Mouse (Mus musculus) kidney, postnatal 0 days (tissue): ENCODE measurements at regions not wholly inside any gene's neighbourhood (a gene's known extent, or its start where the extent isn't known, plus 50 kb on each side); places are given as distances from the start of the nearest gene placed in this dataset.
"Not testable (repeated sequence)": the region's sequence is repeated elsewhere in the genome, so short reads cannot be mapped to it uniquely, and the experiment has no call there.

Source experiments
- ATAC-seq: fragments of 200-750 bp; cut with Nextera tagmentation; replicated peaks from 2 replicates; pipeline ENCODE4 v1.8.0; 2017; ENCODE audit warnings: low read depth, moderate number of reproducible peaks, moderate TSS enrichment, moderate library complexity; ENCODE audit not compliant: low FRiP score
- DNase-seq: peaks from one replicate; pipeline ENCODE4 v3.0.0-alpha.2; 2016; ENCODE audit warnings: low spot score
- H3K27ac ChIP-seq: fragments of 300-500 bp; sonication (generic); 2 replicates; pipeline ENCODE4 v1.5.1; 2014; ENCODE audit warnings: mild to moderate bottlenecking
- H3K27me3 ChIP-seq: fragments of 300-500 bp; sonication (generic); 2 replicates; pipeline ENCODE4 v1.6.1; 2014; ENCODE audit warnings: low read length, mixed read lengths; ENCODE audit not compliant: insufficient read depth
- H3K36me3 ChIP-seq: fragments of 300-500 bp; sonication (generic); 2 replicates; pipeline ENCODE4 v1.6.1; 2014; ENCODE audit warnings: low read length, mixed read lengths; ENCODE audit not compliant: insufficient read depth
- H3K4me1 ChIP-seq: fragments of 300-500 bp; sonication (generic); replicated peaks from 2 replicates; pipeline ENCODE4 v1.6.1; 2014; ENCODE audit warnings: antibody characterized with exemption, low read length, mixed read lengths; ENCODE audit not compliant: insufficient read depth
- H3K4me2 ChIP-seq: fragments of 300-500 bp; sonication (generic); 2 replicates; pipeline ENCODE4 v1.6.1; 2014; ENCODE audit warnings: mild to moderate bottlenecking, low read length, moderate library complexity, mixed read lengths
- H3K4me3 ChIP-seq: fragments of 300-500 bp; sonication (generic); replicated peaks from 2 replicates; pipeline ENCODE4 v1.5.1; 2014; ENCODE audit warnings: low read depth, low read length
- H3K9ac ChIP-seq: fragments of 300-500 bp; sonication (generic); 2 replicates; pipeline ENCODE4 v1.6.1; 2014; ENCODE audit warnings: low read depth, low read length
- H3K9me3 ChIP-seq: fragments of 300-500 bp; sonication (generic); replicated peaks from 2 replicates; pipeline ENCODE4 v1.6.1; 2016; ENCODE audit warnings: low read length, inconsistent platforms, mixed read lengths
- CTCF ChIP-seq: IDR thresholded peaks from 2 replicates; pipeline ENCODE4 v1.5.1; 2016; ENCODE audit warnings: antibody characterized with exemption, low read depth, mild to moderate bottlenecking, moderate library complexity
- WGBS: fragments of 180-500 bp; shearing (Covaris S2); extraction: QIAGEN DNeasy Blood & Tissue Kit; methylation state at CpG from one replicate; pipeline ENCODE4 v1.1.7; 2014; 5-methylcytosine and 5-hydroxymethylcytosine counted together

DNA sequence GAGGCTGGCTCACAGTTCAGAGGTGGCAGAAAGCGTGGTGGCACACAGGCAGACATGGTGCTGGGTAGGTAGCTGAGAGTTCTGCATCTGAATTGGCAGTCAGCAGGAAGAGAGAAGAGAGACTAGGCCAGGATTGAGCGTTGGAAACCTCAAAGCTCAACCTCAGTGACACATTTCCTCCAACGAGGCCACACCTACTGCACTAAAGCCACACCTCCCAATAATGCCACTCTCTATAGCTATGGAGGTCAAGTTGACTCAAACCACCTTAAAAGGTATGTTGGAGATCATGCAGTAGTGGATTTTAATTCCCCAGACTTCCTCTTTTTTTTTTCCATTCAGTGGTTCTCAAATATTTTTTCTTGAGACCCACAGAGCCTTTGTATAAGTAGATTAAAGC lies 57.1 kb downstream of the Ccdc54 start:
- H3K36me3 ChIP-seq, result no peaks in the 10 kb centered on the region
- H3K4me2 ChIP-seq, result no peak overlapping the region
- no peak for TF ChIP-seq CTCF
- no peak overlapping the region for H3K9ac ChIP-seq
- no peak overlapping the region for H3K27ac ChIP-seq
- DNase-seq (no peak), ATAC-seq (no peak)
- WGBS, result 61% methylated on average over 3 of the region's 3 CpGs
- no peaks in the 10 kb centered on the region for H3K9me3 ChIP-seq
- no peak overlapping the region for H3K4me3 ChIP-seq
- 0 out of 2 replicates have a peak, but pooled peaks cover 4% of the 10 kb centered on the region for H3K4me1 ChIP-seq
- no peaks in the 10 kb centered on the region for H3K27me3 ChIP-seq

GRCm38 (mm10) chr16:50529511-50530416 lies 61.2 kb downstream of the Ccdc54 start:
- ATAC-seq, result peak; percentile 68
- DNase-seq, result peak; percentile 95
- Histone ChIP-seq H3K9me3 (no peaks in the 10 kb centered on the region), H3K4me2 (peak overlapping the region; percentile 99), H3K9ac (peak overlapping the region; percentile 81), H3K27me3 (no peaks in the 10 kb centered on the region), H3K27ac (peak overlapping the region; percentile 92), H3K4me1 (0 out of 2 replicates have a peak, but pooled peaks cover 4% of the 10 kb centered on the region), H3K36me3 (no peaks in the 10 kb centered on the region), H3K4me3 (peak overlapping the region; percentile 82)
- TF ChIP-seq CTCF, result peak; percentile 91
- WGBS, result under 1% methylated on average over 46 of the region's 46 CpGs

GRCm38 (mm10) chr16:50528677-50529510 lies 62.1 kb downstream of the Ccdc54 start:
- peak overlapping the region; percentile 92 for H3K27ac ChIP-seq
- under 1% methylated on average over 70 of the region's 81 CpGs for WGBS

DNA sequence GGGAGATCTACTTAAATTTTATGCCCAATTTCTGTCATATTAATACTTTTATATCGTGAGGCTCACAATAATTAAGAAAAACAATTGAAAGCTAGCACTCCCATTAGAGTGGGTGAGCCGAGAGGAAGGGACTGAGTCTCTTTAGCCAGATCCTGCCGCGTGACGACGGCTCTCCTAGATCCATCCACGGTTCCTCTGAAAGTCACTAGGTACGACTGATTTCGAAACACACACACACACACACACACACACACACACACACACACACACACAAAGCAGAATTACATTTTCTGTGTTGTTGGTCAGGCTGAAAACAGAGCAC lies 62.6 kb downstream of the Ccdc54 start:
- TF ChIP-seq CTCF, result no peak
- Histone ChIP-seq H3K4me2 (peak overlapping the region; percentile 99), H3K36me3 (no peaks in the 10 kb centered on the region), H3K4me1 (0 out of 2 replicates have a peak, but pooled peaks cover 4% of the 10 kb centered on the region), H3K9me3 (no peaks in the 10 kb centered on the region), H3K4me3 (peak overlapping the region; percentile 82), H3K9ac (peak overlapping the region; percentile 81), H3K27ac (peak overlapping the region; percentile 92), H3K27me3 (no peaks in the 10 kb centered on the region)
- DNase-seq, result peak; percentile 66
- peak; percentile 38; the same call in 1 of the 2 replicates for ATAC-seq
- WGBS, result 0% methylated on average over 9 of the region's 9 CpGs

More at GRCm38 (mm10) chr16:50528677-50529510, 62.1 kb downstream of the Ccdc54 start:
- Histone ChIP-seq H3K4me1 (0 out of 2 replicates have a peak, but pooled peaks cover 4% of the 10 kb centered on the region), H3K36me3 (no peaks in the 10 kb centered on the region), H3K9me3 (no peaks in the 10 kb centered on the region), H3K9ac (peak overlapping the region; percentile 81), H3K27me3 (no peaks in the 10 kb centered on the region), H3K4me2 (peak overlapping the region; percentile 99), H3K4me3 (peak overlapping the region; percentile 82)
- ATAC-seq, result peak; percentile 88
- DNase-seq, result peak; percentile 87
- no peak for TF ChIP-seq CTCF

- not testable (repeated sequence) for DNase-seq, H3K9me3 ChIP-seq, H3K9ac ChIP-seq, H3K36me3 ChIP-seq, H3K4me2 ChIP-seq, H3K4me3 ChIP-seq, H3K4me1 ChIP-seq, H3K27ac ChIP-seq, H3K27me3 ChIP-seq, ATAC-seq
- 88% methylated on average over 5 of the region's 5 CpGs for WGBS
Measured at GRCm38 (mm10) chr16:50526930-50527329, 64.0 kb downstream of the Ccdc54 start.

- no peak overlapping the region for H3K27ac ChIP-seq
- WGBS, result 88% methylated on average over 11 of the region's 11 CpGs
Measured at GRCm38 (mm10) chr16:50525934-50526366, 65.0 kb downstream of the Ccdc54 start.

More at GRCm38 (mm10) chr16:50525934-50526366, 65.0 kb downstream of the Ccdc54 start:
- H3K9me3 ChIP-seq, result no peaks in the 10 kb centered on the region
- TF ChIP-seq CTCF, result no peak
- H3K4me2 ChIP-seq, result no peak overlapping the region
- no peaks in the 10 kb centered on the region for H3K27me3 ChIP-seq
- no peak overlapping the region for H3K9ac ChIP-seq
- H3K4me1 ChIP-seq, result 0 out of 2 replicates have a peak, but pooled peaks cover 4% of the 10 kb centered on the region
- no peak overlapping the region for H3K4me3 ChIP-seq
- ATAC-seq (no peak), DNase-seq (no peak)
- no peaks in the 10 kb centered on the region for H3K36me3 ChIP-seq
